Mouse (Mus musculus) subcutaneous adipose tissue, adult 2 months (tissue): ENCODE data around the gene Nek6. TPM values are rescaled to one million over a fixed set of nuclear protein-coding genes. Genes with fewer than 3 reads are reported as not detected.

Source experiments
- polyA plus RNA-seq: library from polyadenylated mRNA; depleted of rRNA; stranded (reverse); fragments of >200 nt; gene quantifications from 2 replicates; pipeline ENCODE4 v1.2.3, GENCODE M21; 2012; ENCODE audit warnings: low replicate concordance; rRNA removed

Nek6 gene
- polyA plus RNA-seq, result 52.1 and 73.3 TPM in 2 replicates

GRCm38 (mm10) chr2:38511487-38512307 is at the start of gene Nek6:
Gene Nek6 (plus strand): TSS chr2:38511643.

GRCm38 (mm10) chr2:38643625-38644427 is 132.4 kb downstream of the Nek6 start, which contains the start of gene Psmb7:
Gene Psmb7 (minus strand): TSS chr2:38644087.

Other genes with a start within 250 kb of the Nek6 start
- 20.7 and 26.0 TPM in 2 replicates for gene Dennd1a, start 224.3 kb upstream of the Nek6 start, polyA plus RNA-seq
- 0.28 TPM in 1 of 2 replicates, not detected in the other for gene Lhx2, start 172.4 kb upstream of the Nek6 start, polyA plus RNA-seq
- 97.0 and 125 TPM in 2 replicates for gene Psmb7, start 132.4 kb downstream of the Nek6 start, polyA plus RNA-seq
- gene Nr5a1, start 202.9 kb downstream of the Nek6 start, polyA plus RNA-seq, result 0.03 TPM in 1 of 2 replicates, not detected in the other